30 mouse cellular contexts compared by ENCODE assay signal in the genomic region with DNA sequence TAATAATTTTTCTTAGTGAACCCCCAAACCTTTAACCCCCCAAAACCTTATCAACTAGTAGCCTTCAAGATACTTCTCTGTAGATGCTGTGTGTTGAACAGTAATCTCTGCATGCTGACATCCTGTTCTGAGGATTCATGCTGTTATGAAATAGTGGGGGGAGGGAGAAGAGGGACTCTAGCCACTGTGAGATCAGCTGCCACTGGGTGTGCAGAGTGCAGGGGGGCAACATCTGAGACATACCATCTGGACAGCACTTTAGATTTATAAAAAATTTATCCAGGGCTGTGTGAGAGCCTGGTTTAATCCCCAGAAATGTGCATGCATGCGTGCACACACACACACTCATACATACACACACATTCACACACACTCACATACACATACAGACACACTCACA. TPM values are rescaled to one million over a fixed set of nuclear protein-coding genes. Genes with fewer than 3 reads are reported as not detected.
DNase-seq lines count a peak whose midpoint lies in the region; ATAC-seq lines count a peak whose summit lies in the region.
"Had no signal": no experiment of that assay in that cellular context is flagged by ENCODE, and none has a peak within 500 bp of the region (broad histone marks: within the 10 kb centered on the region; RNA-seq: fewer than 3 reads in every experiment).

No protein-coding gene starts in this region.

- no peak overlapping the region for H3K4me3 ChIP-seq in lung, embryonic 15.5 days
- H3K4me3 ChIP-seq: embryonic facial prominence, embryonic 12.5 days; embryonic facial prominence, embryonic 15.5 days; gastrocnemius, adult 2 months; heart, embryonic 12.5 days; heart, embryonic 15.5 days; hindbrain, embryonic 10.5 days; hindbrain, embryonic 13.5 days had no signal

- DNase-seq in kidney, postnatal 10 days = peak; percentile 32
- DNase-seq in kidney, adult 9 months = no peak
- DNase-seq in lung, adult 18-20 months = no peak
- peak; percentile 8 to 32 for DNase-seq in lung, postnatal 4 days
- no peak for DNase-seq in lung, postnatal 36 days
- DNase-seq: adrenal gland, adult 2 months; adrenal gland, postnatal 14 days; B cell, adult 2 months; cerebellum, adult 11 months; cerebellum, adult 2 months; cerebellum, adult 9-11 months; cerebellum, postnatal 25 days; forebrain, postnatal 0 days; gastrocnemius, adult 2 months; gastrocnemius, postnatal 14 days; heart, adult 18-20 months; heart, postnatal 10 days; heart, postnatal 36 days had no signal

- H3K36me3 ChIP-seq in lung, embryonic 15.5 days = no peaks in the 10 kb centered on the region
- H3K36me3 ChIP-seq: embryonic facial prominence, embryonic 12.5 days; embryonic facial prominence, embryonic 15.5 days; G1E; heart, embryonic 12.5 days; heart, embryonic 15.5 days; hindbrain, embryonic 10.5 days; hindbrain, embryonic 13.5 days had no signal

- no peaks in the 10 kb centered on the region for H3K4me1 ChIP-seq in lung, embryonic 15.5 days
- H3K4me1 ChIP-seq: embryonic facial prominence, embryonic 12.5 days; heart, embryonic 15.5 days had no signal

- H3K9ac ChIP-seq in lung, embryonic 15.5 days = no peak overlapping the region
- H3K9ac ChIP-seq: embryonic facial prominence, embryonic 12.5 days; embryonic facial prominence, embryonic 15.5 days; forebrain, postnatal 0 days; heart, embryonic 12.5 days; heart, embryonic 15.5 days; hindbrain, embryonic 13.5 days had no signal

- whole genome bisulfite sequencing in lung, embryonic 15.5 days = 80% methylated on average over 1 of the region's 1 CpGs

- H3K27ac ChIP-seq in lung, embryonic 15.5 days = no peak overlapping the region
- H3K27ac ChIP-seq: embryonic facial prominence, embryonic 12.5 days; embryonic facial prominence, embryonic 15.5 days; gastrocnemius, adult 2 months; heart, embryonic 15.5 days; hindbrain, embryonic 10.5 days; hindbrain, embryonic 13.5 days had no signal

- ATAC-seq in lung, embryonic 15.5 days (ENCODE audit: borderline replicate concordance, extremely low read depth, low FRiP score, low TSS enrichment) = peak; percentile 42; the same call in 1 of the 2 replicates
- no peak for ATAC-seq in megakaryocyte, adult 5-6 weeks (ENCODE audit: poor library complexity, severe bottlenecking)
- ATAC-seq: forebrain, embryonic 14.5 days; forebrain, postnatal 0 days had no signal

- H3K9me3 ChIP-seq in lung, embryonic 15.5 days = no peaks in the 10 kb centered on the region
- H3K9me3 ChIP-seq: embryonic facial prominence, embryonic 12.5 days; embryonic facial prominence, embryonic 15.5 days; G1E; heart, embryonic 12.5 days; heart, embryonic 15.5 days; hindbrain, embryonic 10.5 days; hindbrain, embryonic 13.5 days had no signal

- no peak overlapping the region for H3K4me2 ChIP-seq in lung, embryonic 15.5 days
- H3K4me2 ChIP-seq: embryonic facial prominence, embryonic 12.5 days; embryonic facial prominence, embryonic 15.5 days; heart, embryonic 12.5 days; heart, embryonic 15.5 days; hindbrain, embryonic 13.5 days had no signal

- H3K27me3 ChIP-seq in lung, embryonic 15.5 days = peaks cover 4% of the 10 kb centered on the region

RNA-seq across cellular contexts. Expression of a gene that starts 15.9 kb away (rescaled TPM):
- polyA plus RNA-seq in lung, embryonic 15.5 days (2015; fragmentation: Nextera tagmentation; extraction: Ambion mirVana) = 0.06 and 0.10 TPM in 2 replicates
- not detected in 2 replicates for total RNA-seq in megakaryocyte, adult 5-6 weeks (2015)
- not detected in 2 replicates for total RNA-seq in megakaryocyte, adult 5-6 weeks (2017)
- total RNA-seq: adrenal gland, postnatal 14 days; CH12.LX; gastrocnemius, adult 2 months; heart, postnatal 36 days had no signal
- polyA plus RNA-seq: adrenal gland, adult 2 months; G1E; heart, embryonic 15.5 days had no signal

RNA-seq across cellular contexts. Expression of a gene that starts 45.7 kb away (rescaled TPM):
- polyA plus RNA-seq in lung, embryonic 15.5 days (2015; fragmentation: Nextera tagmentation; extraction: Ambion mirVana) = 17.3 and 17.4 TPM in 2 replicates
- 26.8 and 26.9 TPM in 2 replicates for total RNA-seq in megakaryocyte, adult 5-6 weeks (2015)
- 37.1 and 38.3 TPM in 2 replicates for total RNA-seq in megakaryocyte, adult 5-6 weeks (2017)

RNA-seq across cellular contexts. Expression of a gene that starts 52.2 kb away (rescaled TPM):
- 4.0 and 4.2 TPM in 2 replicates for polyA plus RNA-seq in lung, embryonic 15.5 days (2015; fragmentation: Nextera tagmentation; extraction: Ambion mirVana)
- not detected in 2 replicates for total RNA-seq in megakaryocyte, adult 5-6 weeks (2015)
- total RNA-seq in megakaryocyte, adult 5-6 weeks (2017) = not detected in 2 replicates
- total RNA-seq: adrenal gland, adult 2 months; adrenal gland, postnatal 14 days; common myeloid progenitor, adult 5-6 weeks had no signal
- polyA plus RNA-seq: G1E had no signal

Comparison
In these comparisons a context has a peak if more than half of its experiments do, and no peak if none do; other contexts are left out.
1. DNase-seq: peak in kidney, postnatal 10 days (single experiment) and lung, postnatal 4 days (2 of 2); none in kidney, adult 9 months (single experiment), lung, adult 18-20 months (0 of 2) and lung, postnatal 36 days (single experiment).